Mouse (Mus musculus): ENCODE measurements around the gene Arhgap15.

GRCm38 (mm10) chr2:44338467-44338866 lies 589.8 kb downstream of the Arhgap15 start:
- TF ChIP-seq CTCF (conservative IDR thresholded peaks at IDR 0.05; ENCODE audit: insufficient read depth, insufficient read length, low read depth, low read length) (no peak), POLR2A (IDR thresholded peaks at IDR 0.05; ENCODE audit: low read depth, low read length) (no peak)

Measured in kidney, adult 2 months (tissue).